Mouse (Mus musculus): ENCODE measurements around the gene Hilpda. TPM values are rescaled to one million over a fixed set of nuclear protein-coding genes. Genes with fewer than 3 reads are reported as not detected.

Hilpda gene
- polyA plus RNA-seq, 1 experiment from 2014 or later, result 32.4 TPM

DNA sequence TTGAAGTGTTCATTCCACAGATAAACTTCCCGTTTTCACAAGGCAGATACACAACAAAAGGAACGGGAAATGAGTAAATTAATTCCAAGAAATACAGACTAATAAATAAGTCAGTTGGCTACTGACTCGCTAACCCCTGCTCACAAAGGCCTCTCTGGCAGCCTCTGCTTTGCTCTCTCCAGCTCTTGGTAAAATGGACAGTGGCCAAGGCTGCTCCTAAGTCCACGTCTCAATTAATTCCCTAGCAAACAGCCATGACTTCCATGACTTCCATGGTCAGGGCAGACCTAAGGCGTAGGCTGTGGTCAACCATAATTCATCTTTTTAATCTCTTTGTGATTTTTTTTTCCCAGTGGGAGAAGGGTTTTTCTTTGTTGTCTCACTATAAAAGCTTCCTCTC lies 15.7 kb downstream of the Hilpda start:
- Histone ChIP-seq H3K27ac (ENCODE audit: low read length) (no peak overlapping the region), H3K36me3 (ENCODE audit: control insufficient read depth, insufficient read depth) (no peaks in the 10 kb centered on the region), H3K27me3 (ENCODE audit: control insufficient read depth, insufficient read depth, low read depth, low read length) (no peaks in the 10 kb centered on the region), H3K9me3 (replicated peaks; ENCODE audit: control insufficient read depth, low read length) (no peaks in the 10 kb centered on the region), H3K4me3 (ENCODE audit: low read depth, low read length) (no peak overlapping the region), H3K4me1 (ENCODE audit: control insufficient read depth, low read depth, low read length) (no peaks in the 10 kb centered on the region), H3K4me2 (ENCODE audit: low read depth, low read length) (no peak overlapping the region), H3K9ac (ENCODE audit: low read depth, low read length) (no peak overlapping the region)
- WGBS (ENCODE audit: insufficient replicate concordance), result 50% methylated on average over 5 of the region's 5 CpGs
- no peak for ATAC-seq (ENCODE audit: low read depth)

DNA sequence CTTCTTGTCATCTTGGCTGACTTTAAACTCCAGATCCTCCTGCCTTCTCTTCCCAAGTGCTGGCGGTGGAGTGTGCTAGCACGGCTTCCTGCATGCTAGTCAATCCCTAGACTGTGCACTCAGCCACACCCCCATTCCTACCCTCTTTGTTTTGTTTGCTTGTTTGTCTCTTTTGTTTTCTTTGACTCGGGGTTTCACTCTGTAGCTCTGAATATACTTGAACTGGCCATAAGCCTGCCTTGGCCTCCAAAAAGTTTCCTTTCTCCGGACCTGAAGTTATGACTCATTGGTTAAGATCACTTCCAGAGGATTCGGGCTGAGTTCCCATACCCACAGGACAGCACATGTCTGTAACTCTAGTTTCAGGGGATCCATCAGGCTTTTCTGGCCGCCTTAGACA lies 16.4 kb downstream of the Hilpda start:
- H3K4me1 ChIP-seq (ENCODE audit: control insufficient read depth, low read depth, low read length), result no peaks in the 10 kb centered on the region
- WGBS (ENCODE audit: insufficient replicate concordance), result 48% methylated on average over 6 of the region's 6 CpGs
- H3K4me2 ChIP-seq (ENCODE audit: low read depth, low read length), result no peak overlapping the region
- no peak for ATAC-seq (ENCODE audit: low read depth)
- H3K9me3 ChIP-seq (replicated peaks; ENCODE audit: control insufficient read depth, low read length), result no peaks in the 10 kb centered on the region
- no peaks in the 10 kb centered on the region for H3K27me3 ChIP-seq (ENCODE audit: control insufficient read depth, insufficient read depth, low read depth, low read length)
- no peak overlapping the region for H3K9ac ChIP-seq (ENCODE audit: low read depth, low read length)
- H3K36me3 ChIP-seq (ENCODE audit: control insufficient read depth, insufficient read depth), result no peaks in the 10 kb centered on the region
- H3K27ac ChIP-seq (ENCODE audit: low read length), result no peak overlapping the region
- no peak overlapping the region for H3K4me3 ChIP-seq (ENCODE audit: low read depth, low read length)

DNA sequence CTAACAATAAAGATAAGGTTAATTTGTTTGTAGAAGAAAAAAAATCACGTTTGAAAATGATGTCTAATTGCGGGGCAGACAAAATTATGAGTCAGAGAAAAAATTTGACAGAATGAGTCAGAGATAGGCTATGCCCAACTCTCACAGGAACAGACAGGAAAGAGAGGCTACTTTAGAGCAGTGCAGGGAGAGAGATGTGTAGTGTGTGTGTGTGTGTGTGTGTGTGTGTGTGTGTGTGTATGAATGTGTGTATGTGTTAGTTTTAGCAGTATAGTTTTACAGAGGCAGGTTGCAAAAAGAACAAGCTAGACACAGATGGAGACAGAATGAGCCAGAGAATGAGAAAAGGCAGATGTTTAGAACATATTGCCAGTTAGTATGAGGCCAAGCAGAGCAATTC lies 26.8 kb downstream of the Hilpda start:
- ATAC-seq (ENCODE audit: low read depth), result no peak
- Histone ChIP-seq H3K4me3 (ENCODE audit: low read depth, low read length) (no peak overlapping the region), H3K4me2 (ENCODE audit: low read depth, low read length) (no peak overlapping the region), H3K27ac (ENCODE audit: low read length) (no peak overlapping the region), H3K27me3 (ENCODE audit: control insufficient read depth, insufficient read depth, low read depth, low read length) (no peaks in the 10 kb centered on the region), H3K36me3 (ENCODE audit: control insufficient read depth, insufficient read depth) (no peaks in the 10 kb centered on the region), H3K9me3 (replicated peaks; ENCODE audit: control insufficient read depth, low read length) (no peaks in the 10 kb centered on the region), H3K4me1 (ENCODE audit: control insufficient read depth, low read depth, low read length) (no peaks in the 10 kb centered on the region), H3K9ac (ENCODE audit: low read depth, low read length) (no peak overlapping the region)
- WGBS (ENCODE audit: insufficient replicate concordance), result 51% methylated on average over 2 of the region's 2 CpGs

DNA sequence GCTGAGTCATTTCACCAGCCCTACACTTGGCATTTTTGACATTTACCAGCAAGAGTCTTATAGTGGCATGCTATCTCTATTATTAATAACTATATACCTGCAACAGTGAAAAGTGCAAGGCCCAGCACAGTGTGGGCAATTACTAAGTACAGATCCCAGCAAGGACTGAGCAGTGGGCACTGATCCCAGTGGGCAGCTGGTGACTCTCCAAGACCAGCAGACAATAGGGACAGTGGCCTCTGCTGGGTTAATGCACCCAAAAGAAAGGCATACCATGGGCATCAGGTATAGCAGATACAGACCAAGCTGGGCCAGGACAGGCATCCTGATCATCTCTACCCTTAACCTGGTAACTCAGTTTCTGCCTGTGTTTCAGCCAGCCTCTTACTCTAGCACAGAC lies 31.0 kb downstream of the Hilpda start:
- no peak for ATAC-seq (ENCODE audit: low read depth)
- Histone ChIP-seq H3K27me3 (ENCODE audit: control insufficient read depth, insufficient read depth, low read depth, low read length) (no peaks in the 10 kb centered on the region), H3K27ac (ENCODE audit: low read length) (no peak overlapping the region), H3K36me3 (ENCODE audit: control insufficient read depth, insufficient read depth) (no peaks in the 10 kb centered on the region), H3K9ac (ENCODE audit: low read depth, low read length) (no peak overlapping the region), H3K4me2 (ENCODE audit: low read depth, low read length) (no peak overlapping the region), H3K4me3 (ENCODE audit: low read depth, low read length) (no peak overlapping the region), H3K4me1 (ENCODE audit: control insufficient read depth, low read depth, low read length) (no peaks in the 10 kb centered on the region), H3K9me3 (replicated peaks; ENCODE audit: control insufficient read depth, low read length) (no peaks in the 10 kb centered on the region)

DNA sequence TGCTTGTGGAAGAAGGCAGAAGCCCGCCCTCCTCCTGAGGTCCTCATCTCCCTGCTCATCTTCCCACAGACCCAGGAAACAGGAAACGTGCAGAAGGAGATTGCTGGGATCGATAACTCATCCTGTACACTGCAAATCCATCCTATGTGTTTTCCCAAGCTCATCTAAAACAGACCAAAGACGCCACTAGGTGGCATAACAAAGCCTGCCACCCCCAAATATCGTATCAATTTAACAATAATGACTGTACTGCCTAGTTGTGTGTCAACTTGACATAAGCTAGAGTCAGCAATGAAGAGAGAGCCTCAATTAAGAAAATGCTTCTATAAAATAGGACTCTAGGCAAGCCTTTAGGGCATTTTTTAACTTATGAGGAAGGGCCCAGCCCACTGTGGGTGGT lies 31.4 kb downstream of the Hilpda start:
- no peaks in the 10 kb centered on the region for H3K27me3 ChIP-seq (ENCODE audit: control insufficient read depth, insufficient read depth, low read depth, low read length)
- H3K9me3 ChIP-seq (replicated peaks; ENCODE audit: control insufficient read depth, low read length), result no peaks in the 10 kb centered on the region
- no peak overlapping the region for H3K9ac ChIP-seq (ENCODE audit: low read depth, low read length)
- ATAC-seq (ENCODE audit: low read depth), result no peak
- no peaks in the 10 kb centered on the region for H3K4me1 ChIP-seq (ENCODE audit: control insufficient read depth, low read depth, low read length)
- H3K4me2 ChIP-seq (ENCODE audit: low read depth, low read length), result no peak overlapping the region
- H3K36me3 ChIP-seq (ENCODE audit: control insufficient read depth, insufficient read depth), result no peaks in the 10 kb centered on the region
- H3K27ac ChIP-seq (ENCODE audit: low read length), result no peak overlapping the region
- WGBS (ENCODE audit: insufficient replicate concordance), result 41% methylated on average over 5 of the region's 5 CpGs
- H3K4me3 ChIP-seq (ENCODE audit: low read depth, low read length), result no peak overlapping the region

DNA sequence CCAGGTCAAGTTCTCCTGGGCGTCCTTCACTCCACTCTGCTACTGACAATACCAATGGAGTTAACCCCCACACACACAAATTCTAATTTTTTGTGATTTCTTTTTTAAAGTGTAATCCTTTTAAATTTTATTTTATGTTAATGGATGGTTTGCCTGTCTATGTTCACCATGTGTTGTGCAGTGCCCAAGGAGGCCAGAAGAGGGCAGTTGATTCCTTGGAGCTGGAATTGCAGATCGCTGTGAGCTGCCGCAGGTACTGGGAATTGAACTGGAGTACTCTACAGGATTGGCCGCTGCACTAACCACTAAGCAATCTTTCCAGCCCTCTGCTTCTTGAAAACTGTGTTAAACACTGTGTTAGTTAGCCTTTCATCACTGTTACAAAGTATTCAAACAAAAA lies 33.2 kb downstream of the Hilpda start:
- H3K27ac ChIP-seq (ENCODE audit: low read length), result no peak overlapping the region
- H3K4me1 ChIP-seq (ENCODE audit: control insufficient read depth, low read depth, low read length), result no peaks in the 10 kb centered on the region
- H3K9ac ChIP-seq (ENCODE audit: low read depth, low read length), result no peak overlapping the region
- no peaks in the 10 kb centered on the region for H3K27me3 ChIP-seq (ENCODE audit: control insufficient read depth, insufficient read depth, low read depth, low read length)
- H3K4me2 ChIP-seq (ENCODE audit: low read depth, low read length), result no peak overlapping the region
- H3K36me3 ChIP-seq (ENCODE audit: control insufficient read depth, insufficient read depth), result no peaks in the 10 kb centered on the region
- no peak overlapping the region for H3K4me3 ChIP-seq (ENCODE audit: low read depth, low read length)
- H3K9me3 ChIP-seq (replicated peaks; ENCODE audit: control insufficient read depth, low read length), result no peaks in the 10 kb centered on the region
- WGBS (ENCODE audit: insufficient replicate concordance), result 70% methylated on average over 4 of the region's 4 CpGs
- ATAC-seq (ENCODE audit: low read depth), result no peak

DNA sequence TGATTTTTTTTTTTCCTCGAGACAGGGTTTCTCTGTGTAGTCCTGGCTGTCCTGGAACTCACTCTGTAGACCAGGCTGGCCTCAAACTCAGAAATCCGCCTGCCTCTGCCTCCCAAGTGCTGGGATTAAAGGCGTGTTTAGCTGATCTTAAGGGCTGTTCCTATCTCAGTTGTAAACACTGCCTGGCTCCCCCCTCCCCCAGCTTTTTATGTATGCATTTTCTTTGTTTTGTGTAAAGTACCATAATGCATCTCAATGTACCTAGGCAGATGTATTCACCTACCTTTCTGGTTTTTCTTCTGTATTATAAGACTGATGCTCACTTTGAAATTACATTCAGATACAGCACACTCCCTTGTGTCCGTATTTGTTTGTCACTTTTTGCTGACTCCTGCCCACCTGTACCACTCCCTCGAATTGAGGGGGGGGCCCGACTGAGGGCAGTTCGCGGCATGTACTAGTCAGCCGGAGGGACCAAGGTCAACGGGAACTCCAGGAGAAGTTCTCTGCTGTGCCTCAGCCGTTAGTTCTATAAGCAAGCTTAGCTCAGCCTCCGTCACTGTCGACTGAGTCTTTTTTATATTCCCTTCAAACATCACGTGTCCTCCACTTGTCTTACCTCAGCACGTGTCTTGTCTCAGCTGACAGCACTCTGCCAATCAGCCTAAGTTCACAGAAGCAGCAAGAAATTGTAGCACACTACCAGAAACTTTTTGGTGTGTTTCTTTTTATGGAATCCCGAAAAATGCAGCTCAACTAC lies 36.7 kb downstream of the Hilpda start:
- H3K4me3 ChIP-seq (ENCODE audit: low read depth, low read length), result no peak overlapping the region
- H3K9ac ChIP-seq (ENCODE audit: low read depth, low read length), result no peak overlapping the region
- no peaks in the 10 kb centered on the region for H3K9me3 ChIP-seq (replicated peaks; ENCODE audit: control insufficient read depth, low read length)
- no peak overlapping the region for H3K27ac ChIP-seq (ENCODE audit: low read length)
- no peaks in the 10 kb centered on the region for H3K36me3 ChIP-seq (ENCODE audit: control insufficient read depth, insufficient read depth)
- no peak for ATAC-seq (ENCODE audit: low read depth)
- no peaks in the 10 kb centered on the region for H3K27me3 ChIP-seq (ENCODE audit: control insufficient read depth, insufficient read depth, low read depth, low read length)
- 69% methylated on average over 16 of the region's 16 CpGs for WGBS (ENCODE audit: insufficient replicate concordance)
- no peaks in the 10 kb centered on the region for H3K4me1 ChIP-seq (ENCODE audit: control insufficient read depth, low read depth, low read length)
- no peak overlapping the region for H3K4me2 ChIP-seq (ENCODE audit: low read depth, low read length)

DNA sequence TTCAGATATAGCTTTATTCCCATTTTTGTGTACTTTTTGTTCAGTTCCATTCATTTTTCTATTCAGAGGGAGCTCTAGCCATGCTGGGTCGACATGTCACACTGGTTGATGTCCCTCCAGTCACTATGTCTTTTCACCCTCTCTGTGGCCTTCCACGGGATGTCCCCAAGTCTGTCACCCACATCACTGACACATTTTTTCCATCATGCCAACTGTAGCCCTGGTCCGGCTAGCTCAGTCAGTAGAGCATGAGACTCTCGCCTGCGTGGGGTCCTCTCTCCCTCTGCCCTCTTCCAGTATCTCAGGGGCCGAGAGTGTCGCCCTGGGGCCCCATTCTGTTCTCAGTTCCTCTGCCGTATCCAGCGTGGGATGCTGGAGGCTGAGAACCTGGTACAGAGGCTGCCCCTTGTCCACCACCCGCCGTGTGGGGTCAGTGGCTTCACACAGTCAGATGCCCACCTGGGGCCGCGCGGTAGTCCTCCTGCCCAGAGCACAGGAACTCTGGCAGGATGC lies 41.5 kb downstream of the Hilpda start:
- ATAC-seq (ENCODE audit: low read depth), result no peak
- Histone ChIP-seq H3K27ac (ENCODE audit: low read length) (no peak overlapping the region), H3K9ac (ENCODE audit: low read depth, low read length) (no peak overlapping the region), H3K4me3 (ENCODE audit: low read depth, low read length) (no peak overlapping the region), H3K27me3 (ENCODE audit: control insufficient read depth, insufficient read depth, low read depth, low read length) (no peaks in the 10 kb centered on the region), H3K4me2 (ENCODE audit: low read depth, low read length) (no peak overlapping the region), H3K4me1 (ENCODE audit: control insufficient read depth, low read depth, low read length) (no peaks in the 10 kb centered on the region), H3K36me3 (ENCODE audit: control insufficient read depth, insufficient read depth) (no peaks in the 10 kb centered on the region), H3K9me3 (replicated peaks; ENCODE audit: control insufficient read depth, low read length) (no peaks in the 10 kb centered on the region)
- WGBS (ENCODE audit: insufficient replicate concordance), result 71% methylated on average over 14 of the region's 14 CpGs

DNA sequence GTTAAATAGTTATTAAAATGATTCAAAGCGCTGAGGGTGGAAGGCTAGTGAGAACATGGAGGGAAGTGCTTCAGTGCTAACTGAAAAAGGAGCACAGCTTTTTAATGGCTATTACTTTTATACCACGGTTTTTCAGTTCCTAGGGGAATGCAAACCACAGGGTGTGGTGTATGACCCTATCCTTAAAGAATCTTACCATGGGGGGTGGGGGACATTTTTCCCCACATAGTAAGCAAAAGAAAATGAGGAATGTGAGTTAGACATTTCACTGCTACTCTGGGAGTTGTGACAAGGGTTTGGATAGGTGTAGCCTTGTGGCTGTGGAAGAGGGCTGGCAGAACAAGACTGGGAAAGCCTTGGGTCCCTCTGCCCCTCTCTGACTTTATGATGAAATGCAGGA lies 45.0 kb downstream of the Hilpda start:
- Histone ChIP-seq H3K27ac (ENCODE audit: low read length) (no peak overlapping the region), H3K4me2 (ENCODE audit: low read depth, low read length) (no peak overlapping the region), H3K27me3 (ENCODE audit: control insufficient read depth, insufficient read depth, low read depth, low read length) (no peaks in the 10 kb centered on the region), H3K9ac (ENCODE audit: low read depth, low read length) (no peak overlapping the region), H3K36me3 (ENCODE audit: control insufficient read depth, insufficient read depth) (no peaks in the 10 kb centered on the region), H3K4me3 (ENCODE audit: low read depth, low read length) (no peak overlapping the region), H3K9me3 (replicated peaks; ENCODE audit: control insufficient read depth, low read length) (no peaks in the 10 kb centered on the region), H3K4me1 (ENCODE audit: control insufficient read depth, low read depth, low read length) (no peaks in the 10 kb centered on the region)
- no peak for ATAC-seq (ENCODE audit: low read depth)
- 50% methylated on average over 2 of the region's 2 CpGs for WGBS (ENCODE audit: insufficient replicate concordance)
